Mouse (Mus musculus) liver, adult 2 months (tissue): Measurements from ENCODE around the gene Ccdc39.

Source experiments
- CTCF ChIP-seq: fragments of 200-500 bp; IDR thresholded peaks from 2 replicates; pipeline ENCODE4 v1.5.1; 2011; ENCODE audit warnings: low read depth, low read length, control low read depth
- POLR2A ChIP-seq: fragments of 200-500 bp; IDR thresholded peaks from 2 replicates; pipeline ENCODE4 v1.6.1; 2011; ENCODE audit warnings: low read length, control low read depth; ENCODE audit not compliant: insufficient read depth; ENCODE audit errors: extremely low read depth

GRCm38 (mm10) chr3:33846639-33847038, 2.5 kb upstream of the Ccdc39 start:
- TF ChIP-seq POLR2A (no peak), CTCF (no peak)
